Mouse (Mus musculus) midbrain, embryonic 16.5 days (tissue): ENCODE data around the gene C130074G19Rik. TPM values are rescaled to one million over a fixed set of nuclear protein-coding genes. Genes with fewer than 3 reads are reported as not detected.

ENCODE experiments used
- ATAC-seq: fragments of 200-750 bp; cut with Nextera tagmentation; 2 replicates; pipeline ENCODE4 v1.8.0; 2017; ENCODE audit warnings: moderate TSS enrichment
- H3K27ac ChIP-seq: fragments of 300-500 bp; sonication (generic); 2 replicates; pipeline ENCODE4 v1.5.1; 2014; ENCODE audit warnings: mild to moderate bottlenecking, low read length, mixed read lengths
- H3K27me3 ChIP-seq: fragments of 300-500 bp; sonication (generic); 2 replicates; pipeline ENCODE4 v1.6.1; 2014; ENCODE audit warnings: low read depth, low read length, mixed read lengths; ENCODE audit not compliant: control insufficient read depth, insufficient read depth
- H3K36me3 ChIP-seq: fragments of 300-500 bp; sonication (generic); 2 replicates; pipeline ENCODE4 v1.6.1; 2014; ENCODE audit warnings: mild to moderate bottlenecking, low read length, moderate library complexity, mixed read lengths; ENCODE audit not compliant: control insufficient read depth, insufficient read depth
- H3K4me1 ChIP-seq: fragments of 300-500 bp; sonication (generic); 2 replicates; pipeline ENCODE4 v1.6.1; 2014; ENCODE audit warnings: mild to moderate bottlenecking, low read length, mixed read lengths; ENCODE audit not compliant: control insufficient read depth, insufficient read depth
- H3K4me2 ChIP-seq: fragments of 300-500 bp; sonication (generic); 2 replicates; pipeline ENCODE4 v1.6.1; 2014; ENCODE audit warnings: mild to moderate bottlenecking, low read length, mixed read lengths
- H3K4me3 ChIP-seq: fragments of 300-500 bp; sonication (generic); 2 replicates; pipeline ENCODE4 v1.5.1; 2014; ENCODE audit warnings: low read depth, mild to moderate bottlenecking, low read length, moderate library complexity, mixed read lengths
- H3K9ac ChIP-seq: fragments of 300-500 bp; sonication (generic); 2 replicates; pipeline ENCODE4 v1.6.1; 2014; ENCODE audit warnings: low read depth, low read length, mixed read lengths
- H3K9me3 ChIP-seq: fragments of 300-500 bp; sonication (generic); replicated peaks from 2 replicates; pipeline ENCODE4 v1.6.1; 2014; ENCODE audit warnings: mild to moderate bottlenecking, low read length, mixed read lengths; ENCODE audit not compliant: control insufficient read depth, poor library complexity, severe bottlenecking
- WGBS: fragments of 180-500 bp; shearing (Covaris S2); extraction: QIAGEN DNeasy Blood & Tissue Kit; methylation state at CpG from one replicate; pipeline ENCODE4 v1.1.7; 2014; 5-methylcytosine and 5-hydroxymethylcytosine counted together
- polyA plus RNA-seq: library from polyadenylated mRNA; unstranded; fragments of >200 nt; fragmentation: Nextera tagmentation; extraction: Ambion mirVana; gene quantifications from 2 replicates; pipeline ENCODE4 v1.2.1, GENCODE M21; 2015

The C130074G19Rik gene
- polyA plus RNA-seq, 1 experiment from 2014 or later: 0.83 TPM

DNA sequence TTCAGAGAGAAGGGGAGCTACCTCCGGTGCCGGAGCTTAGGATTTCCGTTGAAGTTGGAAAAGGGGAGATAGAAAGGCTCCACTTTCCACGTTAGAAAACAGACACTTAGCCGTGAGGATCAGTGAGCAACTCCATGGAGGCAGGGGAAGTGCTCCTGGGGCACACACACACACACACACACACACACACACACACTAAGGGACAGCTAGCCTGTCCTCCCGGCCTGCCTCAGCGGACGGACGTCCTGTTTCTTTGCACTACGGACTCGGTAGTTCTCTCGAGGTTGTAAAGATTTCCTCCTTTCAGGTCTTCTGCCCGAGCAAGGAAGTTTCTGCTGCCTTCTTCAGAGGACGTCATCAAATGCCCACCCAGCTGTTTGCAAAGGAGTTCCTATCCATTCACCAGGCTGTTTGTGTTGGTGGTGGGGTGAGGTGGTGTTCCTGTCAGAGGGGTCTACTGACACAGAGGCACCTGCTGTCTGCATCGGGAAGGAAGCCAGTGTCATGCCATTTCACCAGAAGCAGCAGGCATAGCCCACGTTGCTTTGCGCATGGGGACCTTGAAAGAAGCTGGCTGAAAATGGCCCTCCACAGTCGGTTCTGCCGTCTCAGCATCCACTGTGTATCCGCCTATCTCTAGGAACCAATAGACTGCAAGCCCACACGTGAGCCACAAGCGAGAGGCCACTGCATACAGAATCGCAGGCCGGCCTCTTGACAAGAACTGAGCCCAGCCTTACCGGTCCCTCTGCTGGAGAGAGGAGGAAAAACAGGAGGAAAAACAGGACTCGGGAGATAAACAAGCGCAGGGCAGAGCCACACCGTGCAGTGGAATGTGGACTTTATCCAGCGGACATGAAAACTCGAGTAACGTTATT, 31.0 kb downstream of the C130074G19Rik start:
- H3K4me1 ChIP-seq: peaks cover 5% of the 10 kb centered on the region; the same call in 1 of the 2 replicates
- H3K9ac ChIP-seq: peak overlapping the region; percentile 47; the same call in 1 of the 2 replicates
- H3K9me3 ChIP-seq: no peaks in the 10 kb centered on the region
- H3K4me2 ChIP-seq: peak overlapping the region; percentile 56
- H3K27me3 ChIP-seq: peaks cover 7% of the 10 kb centered on the region
- peak overlapping the region; percentile 30 for H3K4me3 ChIP-seq
- no peaks in the 10 kb centered on the region for H3K36me3 ChIP-seq
- ATAC-seq: peak; percentile 95
- 14% methylated on average over 31 of the region's 31 CpGs for WGBS
- peak overlapping the region; percentile 38; the same call in 1 of the 2 replicates for H3K27ac ChIP-seq

DNA sequence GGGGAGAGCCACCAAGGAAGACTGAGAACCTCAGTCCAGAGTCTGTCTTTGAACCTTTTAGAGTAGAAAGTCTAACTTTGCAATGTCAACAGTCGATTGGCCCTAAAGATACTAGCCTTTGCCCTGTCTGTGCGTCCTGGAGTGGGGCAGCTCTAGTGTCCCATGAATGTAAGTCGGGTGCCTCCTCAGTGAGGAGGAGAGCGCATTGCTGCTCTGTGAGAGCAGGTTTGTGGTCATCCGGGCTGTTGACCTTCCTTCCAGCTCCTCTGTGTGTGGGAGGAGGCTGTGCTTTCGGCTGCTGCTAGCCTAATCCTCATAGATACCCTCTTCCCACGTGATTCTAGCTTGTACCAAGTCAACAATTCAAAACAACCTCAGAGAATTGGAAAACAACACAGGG, 31.9 kb downstream of the C130074G19Rik start:
- H3K27me3 ChIP-seq: peaks cover 7% of the 10 kb centered on the region
- no peak overlapping the region for H3K9ac ChIP-seq
- no peaks in the 10 kb centered on the region for H3K36me3 ChIP-seq
- peaks cover 10% of the 10 kb centered on the region for H3K4me1 ChIP-seq
- ATAC-seq: no peak
- 40% methylated on average over 7 of the region's 7 CpGs for WGBS
- no peak overlapping the region for H3K4me3 ChIP-seq
- no peaks in the 10 kb centered on the region for H3K9me3 ChIP-seq
- no peak overlapping the region for H3K4me2 ChIP-seq
- H3K27ac ChIP-seq: 0 out of 2 replicates have a peak overlapping the region, but pooled peaks have one; percentile 3

DNA sequence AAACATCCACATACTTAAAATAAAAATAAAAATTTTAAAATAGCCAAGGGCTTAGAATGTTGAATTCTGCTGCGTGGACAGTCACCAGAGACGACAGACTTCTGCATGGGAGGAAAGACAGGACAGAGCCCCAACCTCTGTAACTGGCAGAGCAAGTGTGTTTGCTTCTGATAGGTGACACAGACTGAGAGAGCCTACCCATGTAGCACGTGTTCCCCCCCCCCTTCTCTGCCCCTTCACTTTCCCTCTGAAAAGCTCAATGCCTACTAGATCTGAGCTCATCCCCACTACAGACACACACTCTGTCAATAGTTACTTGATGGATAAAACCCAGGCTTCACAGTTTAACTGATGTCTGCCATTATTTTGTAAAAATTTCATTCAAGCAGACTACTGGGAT, 36.0 kb downstream of the C130074G19Rik start:
- Histone ChIP-seq H3K9me3 (no peaks in the 10 kb centered on the region), H3K9ac (no peak overlapping the region), H3K4me2 (no peak overlapping the region; the same call in 1 of the 2 replicates), H3K36me3 (no peaks in the 10 kb centered on the region), H3K4me3 (no peak overlapping the region), H3K4me1 (peaks cover 21% of the 10 kb centered on the region), H3K27me3 (peaks cover 7% of the 10 kb centered on the region), H3K27ac (no peak overlapping the region)
- WGBS: 58% methylated on average over 3 of the region's 3 CpGs
- no peak for ATAC-seq

DNA sequence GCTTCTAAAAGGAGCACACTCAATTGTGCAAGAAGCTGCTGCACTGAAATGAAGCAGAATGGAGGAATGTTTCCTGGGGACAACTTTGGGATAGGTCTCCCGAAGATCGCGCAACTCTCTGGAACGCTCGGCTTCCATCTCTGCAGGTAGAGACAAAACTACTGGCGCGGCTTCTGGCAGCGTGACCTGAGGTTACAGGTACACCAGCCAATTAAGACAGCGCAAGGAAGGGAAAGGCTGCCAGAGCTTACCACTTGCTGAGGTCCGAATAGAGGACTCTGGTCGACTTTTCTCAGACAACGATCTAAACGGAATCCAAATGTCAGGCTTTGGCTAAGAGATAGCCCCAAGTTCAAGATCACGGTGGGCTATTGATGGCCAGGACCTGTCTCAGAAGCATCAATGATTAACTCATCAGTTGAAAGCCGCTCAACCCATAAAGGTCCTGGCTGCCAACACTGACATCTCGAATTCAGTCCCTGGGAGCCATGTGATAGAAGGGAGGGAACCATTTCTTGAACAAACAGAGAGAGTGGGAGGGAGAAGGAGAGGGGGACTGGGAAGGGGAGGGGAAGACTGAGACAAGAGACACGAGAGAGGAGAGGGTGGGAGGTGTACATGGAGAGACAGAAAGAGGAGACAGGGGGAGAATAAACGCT, 36.8 kb downstream of the C130074G19Rik start, which contains the start of gene Marc2:
Gene Marc2 (minus strand): TSS at position 360 of the 659 bp plus-strand sequence.
- Histone ChIP-seq H3K27me3 (peaks cover 6% of the 10 kb centered on the region), H3K9me3 (no peaks in the 10 kb centered on the region), H3K9ac (peak within 1 kb of the TSS; percentile 88), H3K4me2 (peak within 1 kb of the TSS; percentile 85), H3K4me3 (peak within 1 kb of the TSS; percentile 83), H3K36me3 (no peaks in the 10 kb centered on the region), H3K4me1 (peaks cover 18% of the 10 kb centered on the region), H3K27ac (peak within 1 kb of the TSS; percentile 70)
- 4% methylated on average over 18 of the region's 18 CpGs for WGBS
- ATAC-seq: peak; percentile 26; the same call in 1 of the 2 replicates

DNA sequence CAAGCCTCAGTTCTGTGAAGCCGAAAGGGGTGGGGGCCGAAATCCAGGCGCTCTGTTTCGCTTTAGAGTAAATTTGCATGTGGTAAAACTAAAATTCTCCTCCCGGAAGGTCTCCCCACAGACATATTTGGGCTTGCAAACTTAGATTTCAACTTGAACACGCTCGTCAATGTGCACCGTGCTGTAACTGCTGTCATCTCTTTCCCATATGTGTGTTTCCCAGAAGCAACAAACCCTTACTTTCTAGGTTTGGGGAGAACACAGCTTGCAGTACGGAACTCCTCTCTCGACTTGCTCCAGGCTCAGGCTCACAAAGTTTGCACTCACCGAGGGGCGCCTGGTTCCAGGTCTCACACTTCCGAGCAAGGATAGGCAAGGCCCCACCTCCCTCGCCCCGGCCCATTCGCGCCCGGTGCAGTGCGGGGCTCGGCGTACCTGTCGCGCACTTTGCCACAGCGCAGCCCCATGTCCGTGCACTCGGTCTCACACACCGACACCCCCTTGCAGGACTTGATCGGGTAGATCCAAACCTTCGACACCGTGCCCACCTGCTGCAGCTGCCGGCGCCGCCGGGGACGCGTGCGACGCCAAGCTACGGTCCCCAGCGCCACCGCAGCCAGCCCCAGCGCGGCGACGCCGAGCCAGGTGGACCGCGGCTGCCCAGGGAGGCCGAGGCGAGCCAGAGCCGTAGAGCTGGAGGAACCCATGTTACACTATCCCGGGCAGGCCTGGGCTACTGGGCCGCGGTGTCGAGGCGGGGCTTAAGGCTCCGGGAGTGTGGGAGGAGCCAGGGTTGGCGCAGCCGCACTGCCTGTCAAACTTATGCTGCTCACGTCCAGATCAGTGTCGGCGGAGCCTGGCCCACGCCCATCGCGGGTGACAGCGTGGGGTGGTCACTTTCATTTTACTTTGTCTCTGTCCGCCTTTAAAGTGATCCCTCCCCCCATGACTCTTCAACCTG, 37.6 kb downstream of the C130074G19Rik start:
- WGBS: under 1% methylated on average over 67 of the region's 67 CpGs
- ATAC-seq: peak; percentile 97
- H3K36me3 ChIP-seq: no peaks in the 10 kb centered on the region
- H3K4me1 ChIP-seq: peaks cover 18% of the 10 kb centered on the region
- peaks cover 4% of the 10 kb centered on the region; the same call in 1 of the 2 replicates for H3K27me3 ChIP-seq
- no peaks in the 10 kb centered on the region for H3K9me3 ChIP-seq
- peak overlapping the region; percentile 70 for H3K27ac ChIP-seq
- H3K9ac ChIP-seq: peak overlapping the region; percentile 88
- peak overlapping the region; percentile 83 for H3K4me3 ChIP-seq
- peak overlapping the region; percentile 85 for H3K4me2 ChIP-seq

DNA sequence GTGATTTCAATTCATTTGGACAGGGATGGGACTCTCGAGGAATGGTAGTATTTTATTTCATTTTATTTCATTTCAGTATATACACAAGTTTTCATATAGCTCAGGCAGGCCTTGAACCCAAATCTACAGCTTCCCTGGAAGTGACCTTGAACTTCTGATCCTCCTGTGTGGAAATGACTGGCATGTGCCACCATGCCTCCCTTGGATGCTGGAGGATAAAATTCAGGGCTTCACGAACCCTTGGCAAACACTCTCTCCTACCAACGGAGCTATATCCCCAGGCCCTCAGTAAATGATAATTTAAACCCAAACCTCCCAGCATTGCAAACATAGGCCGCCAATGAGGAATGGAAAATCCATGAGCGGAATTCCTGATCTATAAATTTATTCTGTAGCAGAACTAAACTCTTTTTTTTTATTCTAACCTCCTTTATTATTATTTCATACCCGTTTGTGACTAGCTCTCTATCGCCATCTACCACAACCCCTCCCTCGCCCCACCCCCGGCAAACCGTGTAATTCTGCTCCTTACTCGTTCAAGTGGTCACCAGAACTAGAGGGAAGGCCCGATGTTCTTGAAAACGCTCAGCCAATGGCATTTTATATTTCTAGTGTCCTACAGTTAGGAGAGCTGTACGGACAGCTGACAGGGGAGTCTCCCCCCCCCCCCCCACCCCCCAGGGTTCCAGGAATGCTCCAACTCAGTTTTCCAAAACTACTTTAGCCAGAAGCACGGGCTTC, 38.5 kb downstream of the C130074G19Rik start:
- no peak for ATAC-seq
- peak overlapping the region; percentile 88 for H3K9ac ChIP-seq
- no peak overlapping the region for H3K27ac ChIP-seq
- peaks cover 18% of the 10 kb centered on the region for H3K4me1 ChIP-seq
- peaks cover 4% of the 10 kb centered on the region; the same call in 1 of the 2 replicates for H3K27me3 ChIP-seq
- peak overlapping the region; percentile 85 for H3K4me2 ChIP-seq
- H3K36me3 ChIP-seq: peaks cover 5% of the 10 kb centered on the region; the same call in 1 of the 2 replicates
- H3K4me3 ChIP-seq: peak overlapping the region; percentile 83
- no peaks in the 10 kb centered on the region for H3K9me3 ChIP-seq
- 21% methylated on average over 15 of the region's 15 CpGs for WGBS

DNA sequence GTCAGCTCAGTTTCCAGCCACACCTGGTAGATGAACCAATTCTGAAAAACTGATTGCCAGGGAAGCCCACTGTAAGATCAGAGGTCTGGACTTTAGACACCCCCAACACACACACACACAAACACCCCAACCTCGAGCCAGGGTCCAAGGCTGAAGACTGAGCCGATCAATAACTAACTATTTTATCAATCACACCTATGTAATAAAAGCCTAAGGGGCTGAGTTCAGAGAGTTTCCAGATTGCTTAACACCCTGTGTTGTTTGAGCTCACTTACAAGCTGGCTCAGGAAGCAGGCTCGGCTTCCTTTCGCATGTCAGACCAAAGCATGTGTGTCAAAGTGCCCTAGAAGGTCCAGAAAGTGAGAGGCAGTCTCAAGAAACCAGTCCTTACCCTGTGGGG, 45.4 kb downstream of the C130074G19Rik start:
- no peak overlapping the region for H3K4me3 ChIP-seq
- no peaks in the 10 kb centered on the region for H3K4me1 ChIP-seq
- no peak for ATAC-seq
- no peaks in the 10 kb centered on the region for H3K27me3 ChIP-seq
- 94% methylated on average over 4 of the region's 4 CpGs for WGBS
- H3K27ac ChIP-seq: no peak overlapping the region
- no peak overlapping the region for H3K4me2 ChIP-seq
- no peaks in the 10 kb centered on the region for H3K9me3 ChIP-seq
- no peak overlapping the region for H3K9ac ChIP-seq
- peaks cover 9% of the 10 kb centered on the region; the same call in 1 of the 2 replicates for H3K36me3 ChIP-seq

DNA sequence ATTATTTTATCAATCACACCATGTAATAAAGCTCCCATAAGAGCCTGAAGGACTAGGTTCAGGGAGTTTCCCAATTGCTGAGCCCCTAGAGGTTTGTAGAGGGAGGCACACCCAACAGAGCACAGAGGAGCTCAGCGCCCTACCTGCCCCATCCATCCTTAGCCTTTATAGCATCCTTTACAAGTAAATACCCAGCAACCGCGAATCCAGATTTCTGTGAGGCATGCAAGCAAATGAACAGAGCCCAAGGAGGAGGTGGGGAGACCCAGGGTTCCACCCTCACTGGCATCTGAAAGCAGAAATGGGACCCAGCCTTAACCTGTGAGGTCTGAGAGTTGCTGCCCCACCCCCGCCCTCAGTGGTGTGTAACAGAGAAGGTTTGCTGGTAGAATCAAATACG, 46.7 kb downstream of the C130074G19Rik start:
- no peak overlapping the region for H3K9ac ChIP-seq
- ATAC-seq: no peak
- H3K9me3 ChIP-seq: no peaks in the 10 kb centered on the region
- no peak overlapping the region for H3K4me3 ChIP-seq
- H3K27ac ChIP-seq: no peak overlapping the region
- H3K27me3 ChIP-seq: no peaks in the 10 kb centered on the region
- H3K4me2 ChIP-seq: no peak overlapping the region
- H3K4me1 ChIP-seq: no peaks in the 10 kb centered on the region
- WGBS: 75% methylated on average over 5 of the region's 5 CpGs
- peaks cover 15% of the 10 kb centered on the region for H3K36me3 ChIP-seq
